Mouse (Mus musculus) liver, postnatal 0 days (tissue): ENCODE results near the gene Cysrt1.
A peak's percentile ranks its signal among the peaks of the same experiment; 100 is the strongest.

Experiments used
- CTCF ChIP-seq: sonication (generic); IDR thresholded peaks from 2 replicates; pipeline ENCODE4 v1.5.1; 2016; ENCODE audit warnings: antibody characterized with exemption, low read depth
- EP300 ChIP-seq: IDR thresholded peaks from 2 replicates; pipeline ENCODE4 v1.6.1; 2016; ENCODE audit warnings: antibody characterized with exemption, low read depth, mild to moderate bottlenecking

GRCm38 (mm10) chr2:25193330-25193770 is 48.9 kb downstream of the Cysrt1 start:
- TF ChIP-seq EP300 (no peak), CTCF (peak; percentile 98)
